Mouse (Mus musculus) gonadal fat pad, adult 2 months (tissue): ENCODE measurements around the gene Bud31. TPM values are rescaled to one million over a fixed set of nuclear protein-coding genes. Genes with fewer than 3 reads are reported as not detected.
"Not testable (repeated sequence)": the region's sequence is repeated elsewhere in the genome, so short reads cannot be mapped to it uniquely, and the experiment has no call there.

Experiments
- DNase-seq: peaks from one replicate; pipeline ENCODE4 v3.0.0-alpha.2; 2012; ENCODE audit warnings: low read depth
- polyA plus RNA-seq: library from polyadenylated mRNA; depleted of rRNA; stranded (reverse); fragments of >200 nt; gene quantifications from 2 replicates; pipeline ENCODE4 v1.2.3, GENCODE M21; 2012; rRNA removed

The Bud31 gene
- polyA plus RNA-seq = 42.6 and 72.1 TPM in 2 replicates

DNA sequence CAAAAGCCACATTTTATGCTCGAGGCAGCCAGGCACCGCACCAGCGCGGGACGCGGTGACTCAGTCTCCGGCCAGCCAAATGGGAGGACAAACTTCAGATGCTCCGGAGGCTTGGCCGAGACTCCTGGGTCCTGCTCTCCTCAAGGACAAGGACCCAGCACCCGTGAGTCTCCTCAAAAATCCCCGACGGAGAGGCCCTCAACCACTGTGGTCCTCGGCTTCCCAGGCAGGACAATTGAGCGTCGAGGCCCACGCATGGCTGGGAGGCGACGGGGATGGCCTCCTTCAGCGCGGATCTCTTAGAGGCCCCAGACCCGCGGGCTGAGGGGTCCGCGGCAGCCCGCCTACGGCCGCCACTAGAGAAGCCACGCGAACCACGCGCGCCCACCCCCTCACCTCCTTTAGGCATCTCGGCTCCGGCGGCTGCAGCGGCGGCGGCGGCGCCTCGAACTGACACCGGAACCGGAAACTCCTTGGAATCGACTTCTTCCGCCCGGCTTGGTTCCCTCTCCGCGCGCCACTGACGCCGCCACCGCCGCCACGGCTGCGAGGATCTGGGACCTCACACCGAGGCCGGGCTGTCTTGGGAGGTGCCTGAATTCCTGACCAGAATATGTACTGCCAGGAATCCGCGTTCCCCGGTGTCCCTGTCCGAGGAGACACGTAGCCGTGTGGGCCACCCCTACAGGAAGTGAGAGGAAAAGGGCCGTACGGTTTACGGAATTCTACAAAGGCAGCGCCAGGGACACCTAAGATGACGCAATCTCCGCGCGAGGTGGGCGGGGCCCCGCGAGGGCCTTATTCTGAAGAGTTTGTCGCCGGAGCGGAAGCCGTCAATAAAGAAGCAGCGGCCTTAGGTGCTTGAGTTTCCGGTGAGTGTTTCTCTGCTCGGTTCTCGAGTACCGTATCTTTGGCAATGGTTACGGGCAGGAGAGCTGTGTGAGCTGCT, at the start of gene Bud31, which contains the start of gene Pdap1:
Gene Bud31, plus strand, starts transcription at position 792 of the 949 bp plus-strand sequence.
Gene Pdap1, minus strand, starts transcription at position 668 of the 949 bp plus-strand sequence.
- DNase-seq = no peak

DNA sequence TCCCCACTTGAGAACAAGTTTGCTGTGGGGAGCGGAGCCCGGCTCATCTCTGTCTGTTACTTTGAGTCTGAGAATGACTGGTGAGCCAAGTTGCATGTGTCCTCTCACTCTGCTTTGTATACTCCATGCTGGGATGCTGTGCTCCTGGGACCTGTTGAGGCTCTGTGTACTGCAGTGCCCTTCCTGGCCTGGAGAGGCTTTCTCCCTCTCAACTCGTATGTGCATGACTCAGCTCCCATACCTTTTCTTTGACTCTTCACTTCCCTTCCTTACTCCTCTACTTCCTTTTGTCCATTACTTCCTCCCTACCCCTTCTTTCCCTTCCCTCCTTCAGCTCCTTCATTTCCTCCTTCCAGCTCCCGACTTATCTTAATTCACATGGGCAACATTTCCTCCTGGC, 44.0 kb upstream of the Bud31 start:
- DNase-seq = no peak

DNA sequence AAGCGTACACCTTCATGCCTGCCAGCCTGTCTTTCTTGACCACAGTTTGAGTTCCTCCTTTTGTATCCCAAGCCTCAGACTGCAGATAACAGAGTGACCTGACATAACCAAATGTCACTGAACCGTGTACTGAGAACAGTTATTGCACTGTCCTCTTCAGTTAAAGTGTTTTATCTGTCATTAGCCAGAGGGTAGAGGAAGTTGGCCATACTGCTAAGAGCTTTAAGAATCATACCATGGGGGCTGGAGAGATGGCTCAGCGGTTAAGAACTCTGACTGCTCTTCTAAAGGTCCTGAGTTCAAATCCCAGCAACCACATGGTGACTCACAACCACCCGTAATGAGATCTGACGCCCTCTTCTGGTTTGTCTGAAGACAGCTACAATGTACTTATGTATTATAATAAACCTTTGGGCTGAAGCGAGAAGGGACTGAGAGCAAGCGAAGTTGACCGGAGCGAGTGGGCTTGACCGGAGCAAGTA, 41.8 kb upstream of the Bud31 start:
- no peak for DNase-seq

DNA sequence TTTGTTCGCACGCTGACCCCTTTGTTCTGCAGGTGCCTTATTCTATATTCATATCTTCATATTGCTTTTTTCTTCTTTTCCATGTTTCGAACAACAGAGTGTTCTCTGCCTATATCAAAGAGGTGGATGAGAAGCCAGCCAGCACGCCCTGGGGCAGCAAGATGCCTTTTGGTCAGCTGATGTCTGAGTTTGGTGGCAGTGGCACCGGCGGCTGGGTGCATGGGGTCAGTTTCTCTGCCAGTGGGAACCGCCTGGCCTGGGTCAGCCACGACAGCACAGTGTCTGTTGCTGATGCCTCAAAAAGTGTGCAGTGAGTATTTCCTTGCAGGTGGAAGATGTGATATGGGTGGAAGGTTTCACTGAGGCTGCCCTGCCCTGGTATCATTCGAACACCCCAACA, 39.2 kb upstream of the Bud31 start:
- DNase-seq = no peak

DNA sequence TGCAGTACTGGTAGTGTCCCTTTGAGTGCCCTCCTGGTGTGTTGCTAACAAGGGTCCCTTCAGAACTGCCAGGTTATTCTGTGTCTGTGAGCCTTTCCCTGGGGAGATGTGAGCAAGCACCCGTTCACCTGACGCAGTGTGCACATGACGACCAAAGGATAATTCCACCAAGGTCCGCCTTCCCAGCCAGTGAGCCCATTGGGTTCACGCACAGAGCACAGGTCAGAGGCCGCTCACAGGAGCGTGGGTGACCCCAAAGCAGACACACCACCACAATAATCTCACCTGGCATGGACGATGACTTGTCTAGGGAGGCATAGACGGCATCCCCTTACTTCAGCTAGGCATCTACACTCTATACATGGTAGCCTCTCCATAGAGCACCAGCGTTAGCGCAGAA, 38.7 kb upstream of the Bud31 start:
- not testable (repeated sequence) for DNase-seq

DNA sequence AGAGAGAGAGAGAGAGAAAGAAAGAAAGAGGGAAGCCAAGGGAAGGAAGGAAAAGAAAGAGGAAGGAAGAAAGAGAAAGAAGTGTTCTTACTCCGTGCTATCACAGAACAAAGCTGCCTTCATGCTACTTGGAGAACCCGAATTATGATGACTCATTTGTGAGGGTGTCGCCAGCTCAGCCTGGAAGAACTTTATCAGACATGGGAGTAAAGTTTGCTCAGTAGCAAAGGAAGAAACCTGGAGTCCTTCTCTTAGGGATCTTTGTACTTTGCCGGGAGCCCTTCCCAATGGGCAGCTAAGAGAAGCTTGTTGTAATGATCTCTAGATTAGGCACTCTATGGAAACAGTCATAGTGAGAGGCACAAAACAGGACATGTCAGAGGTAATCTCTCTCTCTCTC, 37.5 kb upstream of the Bud31 start:
- no peak for DNase-seq

DNA sequence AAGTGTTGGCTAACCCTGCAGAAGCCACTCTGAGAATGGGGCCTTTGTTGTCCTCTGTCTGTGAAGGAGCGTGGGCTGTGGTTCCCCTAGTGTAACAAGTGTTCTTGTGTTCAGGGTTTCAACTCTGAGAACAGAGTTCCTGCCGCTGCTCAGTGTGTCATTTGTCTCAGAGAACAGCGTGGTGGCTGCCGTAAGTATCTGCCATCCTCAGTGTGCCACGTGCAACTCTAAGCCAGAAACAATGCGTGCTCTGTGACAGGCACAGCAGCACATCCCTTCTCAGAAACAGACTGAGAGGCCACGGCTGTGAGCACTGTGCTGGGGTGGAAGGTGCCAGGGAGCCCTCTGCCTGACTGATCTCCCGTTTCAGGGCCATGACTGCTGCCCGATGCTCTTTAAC, 35.8 kb upstream of the Bud31 start:
- no peak for DNase-seq

DNA sequence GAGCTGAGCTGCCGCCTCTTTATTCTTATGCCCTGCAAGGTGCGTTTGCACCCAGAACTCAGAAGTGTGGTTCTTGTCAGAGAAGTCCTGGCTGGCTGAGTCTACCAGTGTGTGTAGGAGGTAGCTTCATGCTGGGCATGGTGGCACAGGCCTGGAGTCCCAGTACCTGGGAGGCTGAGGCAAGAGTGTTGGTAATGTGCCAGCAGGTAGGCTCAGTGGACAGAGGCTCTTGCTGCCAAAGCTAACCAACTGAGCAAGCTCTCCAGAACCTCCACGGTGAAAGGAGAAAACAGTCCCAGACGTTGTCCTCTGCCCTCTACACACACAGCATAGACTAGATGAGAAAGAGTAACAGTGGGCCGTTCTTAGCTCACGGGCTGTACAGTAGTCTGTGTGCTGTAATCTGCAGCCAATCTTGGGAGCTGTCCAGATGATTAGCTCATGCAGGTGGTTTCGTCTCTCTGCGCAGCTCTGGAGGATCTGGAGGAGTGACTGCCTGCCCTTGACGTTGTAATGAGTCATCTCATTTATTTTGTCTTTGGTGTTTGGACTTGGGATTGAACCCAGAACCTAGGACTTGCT, 34.4 kb upstream of the Bud31 start:
- peak; percentile 97 for DNase-seq

DNA sequence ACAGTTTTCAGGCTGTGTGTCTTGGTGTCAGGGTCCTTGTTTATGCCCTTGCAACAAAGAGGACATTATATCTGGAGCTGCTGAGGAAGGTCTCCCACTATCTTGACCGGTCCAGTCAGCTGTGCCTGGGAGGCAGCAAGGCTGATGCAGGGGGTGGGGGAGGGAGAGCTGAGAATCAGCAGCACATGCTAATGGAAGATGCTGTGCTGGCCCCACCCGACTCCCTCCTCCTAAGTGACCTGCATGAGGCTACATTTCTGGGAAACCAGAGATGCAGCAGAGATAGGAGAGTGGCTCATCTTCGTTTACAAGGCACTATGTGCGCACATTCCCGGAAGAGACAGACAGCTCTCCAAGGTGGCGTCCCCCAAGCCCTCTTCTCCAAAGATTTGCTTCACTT, 29.8 kb upstream of the Bud31 start:
- no peak for DNase-seq

DNA sequence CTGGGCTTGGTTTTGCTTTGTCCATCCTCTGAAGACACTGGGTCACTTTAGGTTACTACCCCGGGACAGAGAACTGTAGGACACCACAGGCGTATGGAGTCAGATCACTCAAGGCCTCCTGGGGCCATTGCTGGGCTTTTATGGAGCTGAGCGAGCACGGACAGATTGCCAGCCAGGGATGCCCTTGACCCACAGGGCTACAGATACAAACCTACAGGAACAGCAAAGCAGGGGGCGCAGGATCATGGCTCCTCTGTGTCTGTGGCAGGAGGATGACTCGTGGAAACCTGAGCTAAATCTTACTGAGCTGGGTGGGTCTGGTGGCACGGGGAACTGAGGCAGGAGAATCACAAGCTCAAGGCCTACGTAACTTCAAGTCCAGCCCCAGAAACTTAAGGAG, 27.6 kb upstream of the Bud31 start:
- DNase-seq = no peak

DNA sequence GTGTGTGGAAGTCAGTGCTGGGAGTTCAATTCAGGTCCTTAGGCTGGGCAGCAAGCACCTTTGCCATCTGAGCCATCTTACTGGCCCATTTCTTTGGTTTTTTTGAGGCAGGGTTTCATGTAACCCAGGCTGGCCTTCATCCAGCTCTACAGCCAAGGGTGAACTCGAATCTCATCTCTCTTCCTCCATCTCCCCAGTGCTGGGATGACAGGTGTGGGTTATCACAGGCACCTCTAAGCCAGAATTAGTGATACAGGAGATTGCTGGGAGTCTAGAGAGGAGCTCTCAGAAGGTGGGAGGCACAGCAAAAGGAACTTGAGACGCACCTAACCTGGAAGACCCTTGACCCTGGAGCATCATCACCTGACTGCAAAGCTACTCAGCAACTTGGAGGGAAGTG, 26.7 kb upstream of the Bud31 start:
- DNase-seq = no peak

DNA sequence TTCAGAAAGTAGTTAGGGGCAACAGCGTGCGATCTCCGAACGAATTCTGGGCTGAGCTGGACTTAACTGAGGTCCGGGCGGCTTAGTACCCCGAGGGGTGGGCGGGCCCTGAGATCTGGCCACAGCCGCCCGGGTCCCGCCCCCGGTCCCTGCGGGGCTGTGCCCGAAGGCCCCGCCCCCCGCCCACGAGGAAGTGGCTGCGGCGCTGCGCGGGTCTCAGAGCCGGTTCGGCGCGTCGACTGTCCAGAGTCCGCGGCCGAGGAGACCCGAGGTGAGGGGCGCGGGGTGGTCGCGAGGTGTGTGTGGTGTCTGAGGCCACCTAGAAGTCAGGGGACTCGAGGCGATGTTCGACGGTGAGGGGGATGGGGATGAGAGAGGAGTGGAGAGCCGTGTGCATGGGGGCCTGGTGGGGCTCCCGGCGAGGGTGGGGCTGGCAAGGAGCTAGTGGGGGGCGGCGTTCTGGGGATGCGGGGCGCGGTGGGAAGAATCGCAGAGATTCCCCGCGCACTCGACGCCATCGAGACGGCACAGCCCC, 26.0 kb upstream of the Bud31 start, which contains the start of gene Arpc1b:
Gene Arpc1b, plus strand, starts transcription at position 145 of the 535 bp plus-strand sequence.
- no peak for DNase-seq

DNA sequence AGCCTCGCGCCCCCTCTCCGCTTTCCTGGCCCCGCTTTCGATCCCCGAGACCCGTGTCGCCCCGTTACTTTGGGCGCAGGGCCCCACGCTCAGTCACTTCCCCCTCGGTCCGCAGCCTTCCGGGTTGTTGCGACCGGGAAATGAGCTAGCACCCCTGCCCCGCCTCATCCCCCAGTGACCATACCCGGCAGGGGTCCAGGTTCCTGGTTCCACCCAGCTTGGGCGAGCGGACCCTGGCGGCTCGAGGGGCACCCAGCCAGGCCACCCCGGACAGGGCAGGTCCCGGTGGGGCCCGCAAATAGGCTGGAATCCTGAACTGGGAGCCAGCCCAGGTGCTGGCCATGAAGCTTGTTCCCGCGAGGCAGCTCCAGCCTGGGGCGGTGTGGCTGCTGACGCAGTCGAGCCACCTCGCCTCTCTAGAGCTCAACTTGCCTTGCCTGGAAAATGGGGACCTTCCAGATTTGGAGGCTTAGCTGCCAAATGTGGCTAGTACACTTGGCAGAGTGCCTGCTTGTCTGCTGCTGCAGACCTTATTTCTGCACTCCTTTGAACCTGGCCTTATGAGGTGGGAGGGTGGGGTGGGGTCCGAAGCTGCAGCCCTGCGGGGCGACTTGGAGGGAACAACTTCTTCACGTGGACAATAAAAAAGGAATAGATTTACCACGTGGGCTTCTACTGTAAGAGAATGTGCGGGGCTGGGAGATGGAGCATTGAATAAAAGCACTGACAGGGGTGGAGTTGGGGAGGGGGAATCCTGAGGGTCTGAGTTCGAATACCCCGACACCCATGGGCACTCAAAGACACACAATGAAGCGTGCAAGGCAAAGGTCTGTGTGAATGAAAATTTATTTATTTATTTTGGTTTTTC, 25.3 kb upstream of the Bud31 start:
- no peak for DNase-seq

DNA sequence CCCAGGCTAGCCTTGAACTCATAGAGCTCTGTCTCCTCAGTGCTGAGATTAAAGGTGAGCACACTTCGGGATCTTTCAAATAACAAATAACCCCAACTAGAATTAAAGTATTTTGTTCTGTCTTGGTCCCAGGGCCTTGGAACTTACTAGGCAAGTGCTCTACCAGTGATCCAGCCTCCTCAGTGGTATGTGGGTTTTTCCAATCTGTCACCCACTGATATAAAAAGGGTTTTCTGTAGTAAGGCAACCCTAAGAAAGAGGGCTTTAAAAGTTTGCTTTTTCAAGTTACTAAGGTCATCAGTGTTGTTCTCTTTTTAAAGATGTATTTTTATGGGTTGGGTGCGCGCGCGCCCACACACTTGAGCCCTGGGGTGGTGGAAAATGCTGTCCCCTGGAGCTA, 24.4 kb upstream of the Bud31 start:
- no peak for DNase-seq

DNA sequence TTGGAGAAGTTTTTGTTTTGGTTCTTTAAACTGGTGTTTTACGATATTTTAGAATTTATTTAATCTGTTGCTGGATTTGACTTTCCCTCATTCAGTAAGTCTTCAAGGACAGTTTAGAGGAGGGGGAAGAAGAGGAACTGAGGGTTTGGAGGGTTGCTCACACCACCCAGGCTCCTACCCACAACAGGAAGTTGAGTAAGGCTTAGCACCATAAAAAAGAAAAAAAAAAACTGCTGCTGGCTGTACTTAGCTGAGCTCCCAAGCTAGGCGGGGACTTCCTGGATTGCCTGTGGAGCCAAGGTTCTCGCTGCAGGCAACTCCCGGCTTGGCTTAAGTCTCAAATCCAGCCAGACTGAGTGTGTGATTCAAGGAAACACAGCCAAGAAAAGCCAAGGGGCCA, 23.8 kb upstream of the Bud31 start:
- DNase-seq = peak; percentile 69

DNA sequence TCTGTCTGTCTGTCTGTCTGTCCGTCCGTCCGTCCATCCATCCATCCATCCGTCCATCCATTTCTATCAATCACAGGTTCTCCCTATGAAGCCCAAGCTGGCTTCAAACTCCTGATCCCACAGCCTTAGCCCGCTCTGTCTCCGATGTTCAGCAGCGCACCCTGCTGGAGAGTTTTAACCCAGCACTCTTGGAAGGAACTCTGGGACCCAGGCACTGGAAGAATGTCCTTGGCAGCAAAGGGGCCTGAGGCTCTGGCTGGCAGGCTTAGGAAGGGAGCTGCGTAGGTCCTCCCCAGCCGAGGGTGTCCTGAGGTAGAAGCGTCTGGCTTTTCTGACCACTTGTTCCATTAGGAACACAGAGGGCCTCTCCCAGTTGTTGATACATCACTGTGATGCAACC, 23.2 kb upstream of the Bud31 start:
- no peak for DNase-seq

DNA sequence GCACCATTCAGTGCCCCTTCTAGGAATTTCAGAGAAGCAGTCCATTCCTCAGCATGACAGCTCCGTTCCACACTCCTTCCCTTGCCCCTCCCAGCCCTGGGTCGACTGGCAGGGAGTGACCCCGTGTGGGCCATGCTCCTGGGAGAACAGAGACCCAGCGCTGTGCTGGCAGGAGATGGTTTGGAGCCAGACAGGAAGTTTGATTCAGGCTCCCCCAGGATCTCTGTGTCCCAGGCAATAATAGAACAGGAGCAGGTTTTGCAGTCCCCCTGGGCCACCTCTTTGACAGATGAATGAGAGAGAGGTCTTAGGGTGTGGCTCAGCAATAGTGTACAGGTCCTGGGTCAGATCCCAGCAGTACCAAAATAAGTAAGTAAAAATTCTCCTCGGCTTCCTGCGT, 22.2 kb upstream of the Bud31 start:
- no peak for DNase-seq

DNA sequence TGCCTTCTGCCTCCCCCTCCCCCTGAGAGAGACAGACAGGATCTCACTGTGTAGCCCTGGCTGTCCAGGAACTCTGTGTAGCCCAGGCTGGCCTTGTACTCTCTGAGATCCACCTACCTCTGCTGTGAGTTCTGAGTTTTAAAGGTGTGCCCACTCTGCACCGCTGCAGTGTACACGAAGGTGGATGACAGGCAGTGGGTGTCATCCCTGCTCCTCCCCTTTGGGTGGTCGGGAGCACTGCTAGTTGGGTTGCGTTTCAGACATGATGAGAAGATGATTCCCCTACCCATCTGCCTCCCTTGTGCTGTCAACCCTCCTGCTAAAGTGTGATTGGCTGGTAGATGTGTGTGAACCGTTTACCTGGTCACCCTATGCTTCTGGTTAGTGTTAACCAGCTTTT, 21.7 kb upstream of the Bud31 start:
- DNase-seq = no peak

DNA sequence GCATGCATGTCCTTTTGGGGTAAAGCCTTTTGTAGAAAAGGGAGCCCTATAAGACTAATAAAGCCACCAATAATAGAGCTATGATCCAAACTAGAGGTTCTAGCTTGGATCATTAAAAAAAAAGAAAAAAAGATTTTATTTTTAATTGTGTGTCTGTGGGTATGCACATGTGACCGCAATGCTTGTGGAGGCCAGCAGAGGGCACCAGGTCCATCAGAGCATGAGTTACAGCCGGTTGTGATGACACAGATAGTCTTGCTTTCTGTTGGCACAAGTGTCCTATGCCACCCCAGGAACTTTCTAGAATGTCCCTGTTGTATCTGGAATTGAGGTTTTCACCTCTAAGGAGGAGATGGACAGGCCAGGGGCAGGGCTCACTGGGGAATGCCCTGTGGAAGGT, 20.8 kb upstream of the Bud31 start:
- no peak for DNase-seq

DNA sequence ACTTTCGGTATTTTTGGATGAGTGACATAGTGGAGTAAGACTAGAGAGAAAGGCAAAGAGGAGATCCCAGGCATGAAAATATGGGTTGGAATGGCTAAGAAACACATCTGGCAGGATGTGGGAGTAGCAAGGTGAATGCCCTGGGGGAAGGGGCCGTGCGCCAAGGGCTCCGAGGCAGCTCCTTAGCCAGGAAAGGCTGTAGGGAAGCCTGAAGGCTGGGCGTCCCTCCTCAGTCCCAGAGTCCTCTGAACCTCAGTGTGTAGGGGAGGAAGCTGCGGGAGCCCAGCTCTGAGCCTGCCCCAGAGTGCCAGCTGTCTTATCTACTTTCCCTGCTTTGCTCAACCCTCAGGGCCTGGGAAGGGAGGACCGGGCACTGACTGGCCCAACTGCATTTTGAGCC, 19.2 kb upstream of the Bud31 start:
- no peak for DNase-seq

DNA sequence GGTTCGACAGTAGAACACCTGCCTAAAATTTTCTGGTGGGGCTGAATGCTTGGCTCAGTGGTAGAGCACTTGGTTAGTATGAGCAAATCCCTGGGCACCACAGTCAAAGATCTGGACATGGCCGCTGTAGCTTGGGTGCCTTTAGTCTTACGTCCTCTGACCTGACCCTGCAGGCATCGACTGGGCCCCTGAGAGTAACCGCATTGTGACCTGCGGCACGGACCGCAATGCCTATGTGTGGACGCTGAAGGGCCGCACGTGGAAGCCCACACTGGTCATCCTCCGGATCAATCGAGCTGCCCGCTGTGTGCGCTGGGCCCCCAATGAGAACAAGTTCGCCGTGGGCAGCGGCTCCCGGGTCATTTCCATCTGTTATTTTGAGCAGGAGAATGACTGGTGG, 16.8 kb upstream of the Bud31 start:
- DNase-seq = no peak

DNA sequence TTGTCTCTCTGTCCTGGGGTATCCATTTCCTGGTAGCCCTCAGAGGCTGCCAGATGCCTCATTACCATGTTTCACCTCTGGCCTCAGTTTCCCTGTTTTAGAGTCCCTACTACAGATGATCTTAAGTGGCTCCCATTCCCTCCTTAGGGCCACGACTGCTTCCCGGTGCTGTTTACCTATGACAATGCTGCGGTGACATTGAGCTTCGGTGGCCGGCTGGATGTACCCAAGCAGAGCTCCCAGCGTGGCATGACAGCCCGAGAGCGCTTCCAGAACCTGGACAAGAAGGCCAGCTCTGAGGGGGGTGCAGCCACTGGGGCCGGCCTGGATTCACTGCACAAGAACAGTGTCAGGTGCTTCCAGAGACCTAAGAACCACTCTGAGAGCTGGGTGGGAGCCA, 13.6 kb upstream of the Bud31 start:
- DNase-seq = no peak
